Mouse (Mus musculus): ENCODE measurements at regions not wholly inside any gene's neighbourhood (a gene's known extent, or its start where the extent isn't known, plus 50 kb on each side); places are given as distances from the start of the nearest gene placed in this dataset.

DNA sequence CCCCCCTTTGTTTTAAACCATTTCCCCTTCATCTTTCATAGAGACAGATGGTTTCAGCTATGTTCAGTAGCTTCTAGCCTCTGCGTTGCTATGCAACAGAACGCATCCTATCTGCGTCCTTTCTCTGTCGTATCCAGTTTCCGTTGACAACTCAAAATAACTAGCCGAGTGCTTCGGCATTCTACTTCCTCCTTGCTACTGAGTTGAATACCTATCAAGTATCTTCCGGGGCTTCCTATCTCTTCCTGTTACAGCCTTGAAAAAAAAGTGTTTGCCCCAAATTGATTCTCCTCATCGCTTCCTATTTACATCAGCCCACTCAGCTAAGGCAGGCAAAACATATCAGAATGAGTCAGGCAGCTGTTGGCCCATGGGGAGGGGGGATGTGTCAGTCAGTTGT, 114.5 kb upstream of the Nr5a2 start:
- DNase-seq: peak; percentile 19

DNA sequence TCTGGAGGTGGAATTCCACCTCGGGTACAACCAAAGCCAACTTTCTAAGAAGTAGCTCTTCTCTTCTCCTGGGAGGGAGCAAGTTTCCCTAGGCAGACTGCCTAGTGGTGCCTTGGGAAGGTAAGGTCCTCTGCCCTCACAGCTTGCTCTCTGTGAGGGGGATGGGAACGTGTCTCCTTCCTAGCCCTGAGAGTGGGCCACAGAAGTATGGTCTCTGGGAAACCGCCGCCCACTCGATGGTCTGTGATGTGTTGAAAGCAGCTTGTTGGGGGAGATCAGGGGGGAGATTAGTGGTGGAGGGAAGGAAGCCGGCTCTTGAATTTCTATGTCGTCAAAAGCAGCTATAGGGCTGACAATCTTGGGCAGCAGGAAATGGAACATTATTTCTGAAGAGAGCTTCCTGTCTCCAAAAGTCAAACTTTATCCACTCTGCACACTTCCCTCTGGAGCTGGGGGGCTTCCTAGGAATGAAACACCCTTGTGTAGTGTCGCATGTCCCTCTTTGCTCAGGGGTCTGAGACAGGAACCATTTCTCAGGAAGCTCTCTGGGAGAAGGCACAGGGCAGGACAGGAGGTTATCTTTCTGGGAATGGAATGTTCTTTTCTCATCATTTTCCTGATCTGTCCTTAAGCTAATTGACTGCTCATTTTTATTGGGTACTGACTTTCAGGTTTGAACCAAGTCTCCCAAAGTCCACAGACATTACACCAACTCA, 113.8 kb upstream of the Nr5a2 start:
- DNase-seq: no peak

DNA sequence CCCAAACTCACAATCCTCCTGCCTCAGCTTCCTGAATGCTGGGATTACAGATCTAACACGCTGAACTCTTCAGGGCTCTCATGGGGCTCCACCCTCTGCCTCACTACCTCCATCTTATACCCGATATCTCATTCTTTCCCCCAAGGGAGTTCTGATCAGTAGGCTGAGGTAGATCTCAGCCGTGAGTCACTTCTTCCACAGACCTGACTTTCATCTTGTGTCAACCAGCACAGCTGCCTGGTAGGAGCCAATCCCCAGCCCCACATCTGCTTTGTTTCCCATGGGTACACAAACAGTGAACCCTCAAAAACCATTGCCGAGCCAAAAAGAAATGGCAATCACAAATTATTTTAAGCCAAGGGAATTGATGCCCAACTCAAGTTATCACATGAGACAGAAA, 100.7 kb upstream of the Nr5a2 start:
- DNase-seq: no peak

DNA sequence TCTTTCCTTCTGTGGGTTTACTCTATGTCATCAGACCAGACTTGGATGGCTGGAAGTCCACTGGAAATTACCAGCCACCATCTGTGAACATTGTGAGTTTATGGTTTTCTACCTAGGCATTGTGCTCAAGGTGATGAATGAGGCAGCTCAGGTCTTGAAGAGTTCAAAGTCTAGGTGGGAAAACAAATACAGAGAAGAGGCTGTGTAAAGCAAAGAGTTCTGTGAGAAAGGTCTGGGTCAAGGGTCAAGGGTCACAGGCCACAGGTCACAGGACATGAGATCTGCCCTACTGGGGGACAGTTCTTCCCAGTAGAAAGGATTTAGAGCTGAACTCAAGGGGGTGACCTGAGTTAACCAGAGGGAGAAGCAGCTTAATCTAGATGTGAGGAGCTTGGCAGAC, 92.9 kb upstream of the Nr5a2 start:
- no peak for DNase-seq

DNA sequence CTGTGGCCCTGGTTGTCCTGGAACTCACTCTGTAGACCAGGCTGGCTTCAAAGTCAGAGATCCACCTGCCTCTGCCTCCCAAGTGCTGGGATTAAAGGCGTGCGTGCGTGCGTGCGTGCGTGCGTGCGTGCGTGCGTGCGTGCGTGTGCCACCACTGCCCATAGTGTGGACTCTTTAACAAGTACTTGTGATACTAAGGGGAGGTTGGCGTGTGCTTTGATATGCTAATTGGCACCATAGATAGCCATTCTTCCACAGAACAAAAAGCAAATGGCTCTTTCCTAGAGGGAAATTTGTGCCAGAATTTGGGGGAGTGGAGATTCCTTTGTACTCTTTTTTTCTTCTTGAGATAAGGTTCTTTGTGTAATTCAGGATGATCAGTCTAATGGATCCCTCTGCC, 91.3 kb upstream of the Nr5a2 start:
- DNase-seq: no peak

DNA sequence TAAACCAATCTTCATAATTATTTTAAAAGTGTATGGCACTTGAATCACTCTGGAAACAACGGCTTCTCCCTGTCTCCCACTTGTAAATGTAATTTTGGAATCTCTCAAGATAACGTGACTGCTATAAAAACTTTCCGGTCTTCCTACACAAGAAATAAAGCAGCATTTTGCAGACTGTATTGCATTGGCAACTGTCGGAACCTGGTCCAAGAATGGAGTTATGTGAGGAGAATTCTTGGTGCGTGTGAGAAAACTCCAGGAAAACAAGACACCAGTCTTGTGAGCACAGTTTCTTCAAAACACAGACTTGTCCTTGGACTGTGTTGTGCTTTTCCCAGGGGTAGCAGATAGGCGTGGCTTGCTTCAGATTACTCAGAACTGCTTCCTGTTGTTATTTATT, 83.8 kb upstream of the Nr5a2 start:
- no peak for DNase-seq

DNA sequence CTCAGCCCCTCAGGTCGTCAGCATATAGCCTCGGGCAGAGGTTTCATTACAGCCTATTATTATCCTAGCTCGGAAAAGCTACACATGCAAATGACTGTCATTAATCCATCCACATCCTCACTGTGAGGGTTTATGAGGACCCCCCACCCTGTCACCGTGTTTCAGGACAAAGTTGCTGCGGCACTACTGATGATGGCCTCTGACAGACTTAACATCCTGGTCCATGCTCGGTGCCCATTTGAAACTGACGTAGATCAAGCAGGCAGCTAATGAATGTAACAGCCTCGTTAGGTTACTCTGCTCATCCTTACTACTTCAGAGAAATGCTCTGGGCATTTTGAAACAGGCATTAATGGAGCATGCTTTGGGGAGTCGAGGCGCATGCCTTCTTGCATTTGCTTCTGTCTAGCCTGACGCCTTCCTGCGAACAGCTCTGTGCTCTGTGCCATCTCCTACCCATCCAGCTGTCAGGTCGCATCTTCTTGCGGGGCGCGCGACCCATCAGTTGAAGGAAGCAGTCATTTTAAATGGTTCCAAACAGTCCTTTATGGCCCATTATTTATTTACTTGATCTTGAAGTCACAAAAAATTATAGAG, 82.3 kb upstream of the Nr5a2 start:
- DNase-seq: no peak

DNA sequence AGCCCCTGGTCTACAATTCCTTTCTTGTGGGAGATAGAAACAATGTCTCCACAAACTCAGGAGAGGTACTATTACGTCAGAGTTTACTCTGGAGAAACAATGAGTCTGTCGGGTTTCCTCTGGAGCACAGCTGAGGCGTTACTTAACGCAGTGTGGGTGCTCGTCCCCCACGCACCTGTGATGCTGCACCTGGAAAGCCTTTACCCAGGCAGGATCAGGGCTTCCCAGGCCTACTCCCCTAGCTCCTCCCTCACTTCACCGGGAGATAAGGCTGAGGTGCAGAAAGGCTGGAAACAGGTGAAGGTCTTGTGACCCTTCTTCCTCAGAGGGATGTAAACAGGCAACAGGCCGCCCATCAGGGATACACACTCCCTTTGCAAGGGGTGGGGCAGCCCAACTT, 80.7 kb upstream of the Nr5a2 start:
- no peak for DNase-seq

DNA sequence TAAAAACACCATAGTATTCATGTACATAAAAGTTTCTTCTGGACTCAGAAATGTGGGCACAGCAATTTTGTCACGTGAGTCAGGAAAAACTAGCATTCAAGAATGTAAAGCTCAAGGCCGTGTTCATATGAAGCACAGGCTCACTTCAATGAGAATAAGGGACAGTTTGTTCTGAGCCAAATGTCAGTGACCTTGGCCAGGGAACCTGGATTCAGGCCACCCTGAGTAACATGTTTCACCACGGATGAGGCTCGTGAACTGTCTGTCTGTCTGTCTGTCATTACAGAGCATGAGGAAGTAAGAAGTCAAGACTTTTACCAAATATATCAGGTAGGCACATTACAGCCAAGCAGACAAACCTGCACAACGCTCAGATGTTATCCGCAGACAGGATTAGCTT, 74.3 kb upstream of the Nr5a2 start:
- DNase-seq: no peak

DNA sequence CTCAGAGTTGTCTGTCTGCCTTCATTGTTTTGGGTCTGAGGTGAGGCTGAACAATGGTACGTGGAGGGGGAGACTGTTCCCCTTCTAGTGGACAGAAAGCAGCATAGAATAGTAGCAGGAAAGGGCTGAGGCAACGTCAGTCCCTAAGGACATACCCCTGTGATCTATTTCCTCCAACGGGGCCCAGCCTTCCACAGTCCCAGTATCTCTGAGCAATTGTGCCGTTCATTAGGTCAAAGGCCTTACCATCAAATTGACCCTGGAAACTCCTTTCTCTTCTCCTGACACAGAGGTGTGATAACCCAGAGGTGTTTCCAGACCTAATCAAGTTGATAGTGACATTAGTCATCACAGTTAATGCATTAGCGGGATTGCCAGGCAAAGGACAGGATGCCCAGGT, 73.4 kb upstream of the Nr5a2 start:
- DNase-seq: no peak

DNA sequence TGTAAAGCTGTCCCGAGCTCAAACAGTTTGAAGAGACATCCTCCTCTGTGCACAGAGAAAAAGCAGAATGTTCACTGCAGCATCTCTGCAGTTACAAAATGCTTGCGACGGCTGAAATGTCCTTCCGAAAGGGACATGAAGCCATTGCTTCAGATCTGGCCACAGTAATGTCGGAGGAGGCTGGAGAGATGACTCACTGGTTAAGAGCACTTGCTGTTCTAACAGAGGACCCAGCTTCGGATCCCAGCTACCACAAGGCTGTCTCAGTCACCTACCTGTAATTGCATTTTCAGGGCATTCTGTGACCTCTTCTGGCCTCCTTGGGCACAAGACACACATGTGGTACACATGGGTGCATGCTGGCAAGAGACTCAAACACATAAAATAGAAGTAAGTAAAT, 63.5 kb upstream of the Nr5a2 start:
- DNase-seq: no peak

DNA sequence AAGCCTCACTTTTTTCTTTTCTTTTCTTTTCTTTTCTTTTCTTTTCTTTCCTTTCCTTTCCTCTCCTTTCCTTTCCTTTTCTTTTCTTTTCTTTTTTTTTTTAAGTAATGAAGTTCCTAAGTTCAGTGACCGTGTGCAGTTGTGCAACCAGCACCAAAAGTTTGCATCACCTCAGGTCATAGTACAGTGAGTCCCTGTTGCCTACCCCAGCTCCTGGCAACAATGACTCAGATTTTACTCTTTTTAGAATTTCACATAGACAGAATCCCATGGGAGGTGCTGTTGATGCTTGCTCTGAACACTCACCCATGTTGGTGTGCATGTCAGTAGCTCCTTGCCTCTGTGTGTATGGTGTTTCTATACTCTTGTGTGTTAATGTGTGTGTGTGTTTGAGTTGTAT, 60.3 kb upstream of the Nr5a2 start:
- DNase-seq: no peak

DNA sequence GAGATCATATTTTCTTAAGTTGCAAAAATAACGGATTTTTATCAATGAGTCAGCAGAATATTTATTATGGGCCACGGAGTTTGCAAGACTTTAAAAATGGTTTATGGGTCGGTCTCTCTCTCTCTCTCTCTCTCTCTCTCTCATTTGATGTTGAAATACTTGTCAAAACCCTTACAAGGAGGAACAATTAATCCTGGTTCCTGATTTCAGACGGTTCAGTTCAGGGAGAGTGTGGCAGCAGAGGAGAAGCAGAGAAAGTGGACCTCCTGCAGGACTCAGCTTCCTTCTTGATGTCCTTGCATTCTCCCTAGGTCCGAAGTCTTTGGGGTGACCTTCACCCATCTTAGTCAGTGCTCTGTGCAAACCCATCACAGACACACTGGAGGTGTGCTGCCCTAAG, 57.4 kb upstream of the Nr5a2 start:
- DNase-seq: no peak

DNA sequence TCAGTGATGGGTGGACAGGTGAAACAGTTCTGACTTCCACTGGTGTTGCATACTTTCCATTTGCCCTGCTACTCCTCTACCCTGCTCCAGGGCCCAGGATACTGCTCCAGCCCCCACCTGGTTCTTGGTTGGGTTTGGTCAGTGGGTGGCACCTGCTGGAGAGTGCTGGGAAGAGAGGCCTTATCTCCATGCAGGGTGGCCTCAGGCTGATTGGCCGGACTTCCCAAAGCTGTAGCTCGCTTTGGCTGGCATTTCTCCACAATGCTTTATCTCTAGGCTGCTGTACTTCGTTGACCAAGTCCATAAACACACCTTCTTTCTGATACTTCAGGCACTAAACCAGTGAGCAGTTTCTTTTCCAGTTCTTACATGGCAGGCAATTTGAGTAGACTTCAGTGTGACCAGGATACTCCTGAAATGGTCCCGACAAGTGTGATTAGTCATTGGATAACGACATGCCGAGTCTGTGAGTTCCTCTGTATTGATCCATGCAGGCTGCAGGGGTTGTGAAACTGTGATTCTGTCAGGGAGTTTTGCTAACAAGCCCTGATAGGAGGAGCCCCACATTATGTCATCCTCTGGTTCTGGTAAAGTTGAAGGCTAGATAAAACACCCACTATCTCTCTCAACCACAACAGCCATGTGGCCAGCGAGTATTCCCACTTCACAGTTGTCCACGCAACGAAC, 50.1 kb upstream of the Nr5a2 start:
- no peak for DNase-seq

Data from right cerebral cortex, postnatal 4 days (tissue).